Mouse (Mus musculus): Measurements from ENCODE around the gene Gjc3. TPM values are rescaled to one million over a fixed set of nuclear protein-coding genes. Genes with fewer than 3 reads are reported as not detected.
"Not testable (repeated sequence)": the region's sequence is repeated elsewhere in the genome, so short reads cannot be mapped to it uniquely, and the experiment has no call there.

Gene Gjc3
- 10 to 100 TPM in 1 of 2 experiments, 1 to 10 TPM in 1; 8.1 to 10.3 TPM for total RNA-seq (2021)
- long read RNA-seq, experiment 1, full-length matches to known transcripts: 12 of 17 reads
- long read RNA-seq, experiment 1, partial matches to known transcripts: 5 of 17 reads
- long read RNA-seq, experiment 1, other reads (novel, unspliced or antisense): 0 of 17 reads
- long read RNA-seq, experiment 2, full-length matches to known transcripts: 5 of 5 reads
- long read RNA-seq, experiment 2, partial matches to known transcripts: 0 of 5 reads
- long read RNA-seq, experiment 2, other reads (novel, unspliced or antisense): 0 of 5 reads

DNA sequence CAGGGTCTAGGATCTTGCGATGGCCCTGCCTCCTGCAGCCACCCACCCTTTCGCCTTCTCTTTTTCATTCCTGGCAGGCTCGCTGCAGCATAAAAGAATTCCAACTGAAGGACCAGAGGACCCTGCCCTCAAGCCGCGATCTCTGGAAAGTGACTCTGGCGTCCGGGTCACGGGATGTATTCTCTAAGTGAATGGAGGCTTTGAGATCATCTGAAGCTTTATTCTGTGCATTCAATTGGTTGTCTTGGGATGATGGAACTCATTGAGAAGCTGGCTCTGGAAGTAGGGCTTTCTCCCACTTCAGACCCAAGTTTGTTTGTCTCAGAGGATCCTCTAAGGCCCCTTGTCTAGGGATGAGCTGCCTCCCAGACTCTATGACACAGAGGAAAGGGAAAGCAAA, at the start of gene Gjc3:
Gjc3 (minus strand) TSS at position 154 of the 400 bp plus-strand sequence.
- DNase-seq (ENCODE audit: low spot score in 2 of 2): no peak

DNA sequence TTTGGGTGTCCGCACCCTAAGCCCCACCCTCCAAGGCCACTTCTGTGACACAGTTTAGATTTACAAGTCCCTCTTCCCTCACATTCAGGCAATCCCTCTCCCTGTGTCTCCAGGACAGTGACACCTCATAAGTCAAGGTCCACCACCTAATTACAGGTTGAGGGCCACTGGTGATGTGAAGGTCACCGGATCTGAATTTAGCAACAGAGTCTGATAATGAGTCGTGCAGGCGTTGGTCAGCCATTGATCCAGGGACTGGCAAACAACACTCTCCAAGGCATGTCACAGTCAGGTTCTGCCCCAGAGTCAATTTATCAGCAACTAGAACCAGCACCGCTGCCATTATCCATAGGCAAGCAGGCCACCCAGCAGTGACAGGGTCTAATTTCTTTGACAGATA, 49.5 kb upstream of the Gjc3 start:
- DNase-seq (ENCODE audit: low spot score in 2 of 2): no peak

DNA sequence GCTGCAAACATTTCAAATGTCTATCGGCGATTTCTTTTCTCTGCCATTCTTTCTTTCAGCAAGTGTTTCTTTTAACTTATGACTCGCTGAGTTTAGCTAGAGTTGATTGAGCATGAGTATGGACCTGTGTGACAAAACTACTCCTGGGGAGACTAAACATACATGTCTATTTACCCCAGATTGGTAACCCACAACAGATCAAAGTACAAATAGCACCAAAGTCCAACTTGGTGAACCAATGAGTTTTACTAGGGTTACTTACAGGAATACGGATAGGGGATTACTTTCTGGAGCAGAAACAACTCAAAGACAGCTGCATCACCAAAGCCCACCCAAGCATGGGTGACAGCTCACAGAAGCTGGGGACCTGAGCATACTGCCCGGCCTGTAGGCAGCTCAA, 46.5 kb upstream of the Gjc3 start:
- no peak for DNase-seq (ENCODE audit: low spot score in 2 of 2)

DNA sequence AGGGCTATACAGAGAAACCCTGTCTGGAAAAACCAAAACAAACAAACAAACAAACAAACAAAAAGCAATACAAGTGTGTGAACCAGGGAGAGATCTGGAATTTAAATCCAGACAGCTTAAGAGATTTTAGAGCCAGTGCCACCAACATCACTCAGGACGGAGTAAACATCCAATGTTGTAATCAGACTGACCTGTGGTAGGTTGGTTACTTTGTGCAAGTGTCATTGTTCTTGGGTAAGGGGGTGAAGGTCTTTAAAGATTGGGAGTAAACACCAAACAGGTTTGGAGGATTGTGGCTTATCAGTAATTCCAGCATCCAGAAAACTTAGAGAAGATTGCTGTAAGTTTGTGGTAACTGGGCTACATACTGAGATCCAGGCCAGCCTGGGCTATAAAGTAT, 23.5 kb upstream of the Gjc3 start:
- no peak for DNase-seq (ENCODE audit: low spot score in 2 of 2)

DNA sequence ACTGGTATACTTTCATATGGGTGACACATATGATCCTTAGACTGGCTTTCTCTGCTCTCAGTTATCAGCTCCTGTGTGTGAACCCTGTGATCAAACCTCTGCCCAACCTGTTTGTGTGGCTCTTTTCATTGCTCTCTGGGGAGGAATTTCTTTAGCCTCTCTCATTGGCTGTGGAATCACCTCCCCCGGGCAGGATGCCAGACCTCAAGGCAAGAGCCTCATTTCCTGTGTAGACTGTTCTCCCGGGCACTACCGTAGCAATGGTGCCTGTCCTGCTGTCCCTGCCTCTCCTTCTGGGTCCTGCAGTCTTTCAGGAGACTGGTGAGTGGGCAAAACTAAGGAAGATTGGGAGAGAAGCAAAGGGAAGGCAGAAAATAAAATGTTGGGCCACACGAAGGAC, 18.4 kb upstream of the Gjc3 start, which contains the start of gene Azgp1:
Azgp1 (plus strand) TSS at position 221 of the 400 bp plus-strand sequence.
- DNase-seq (ENCODE audit: low spot score in 2 of 2): no peak

DNA sequence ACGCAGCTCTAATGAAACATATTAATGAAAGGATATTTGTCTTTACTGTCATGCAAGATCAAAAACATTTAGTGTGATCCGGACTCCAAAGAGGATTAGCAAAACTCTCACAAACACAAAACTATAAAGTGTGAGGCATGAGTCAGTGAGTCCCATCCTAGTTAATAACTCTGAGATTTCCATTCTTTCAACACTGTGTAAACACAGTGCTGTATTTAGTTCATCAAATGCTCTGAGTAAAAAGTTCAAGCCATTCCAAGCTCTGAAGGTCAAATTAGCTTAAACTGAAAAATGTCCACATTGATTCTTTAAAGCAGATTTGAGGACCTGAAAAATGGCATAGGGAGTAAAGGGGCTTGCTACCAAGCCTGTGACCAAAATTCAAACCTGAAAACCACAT, 16.2 kb upstream of the Gjc3 start:
- DNase-seq (ENCODE audit: low spot score in 2 of 2): no peak

DNA sequence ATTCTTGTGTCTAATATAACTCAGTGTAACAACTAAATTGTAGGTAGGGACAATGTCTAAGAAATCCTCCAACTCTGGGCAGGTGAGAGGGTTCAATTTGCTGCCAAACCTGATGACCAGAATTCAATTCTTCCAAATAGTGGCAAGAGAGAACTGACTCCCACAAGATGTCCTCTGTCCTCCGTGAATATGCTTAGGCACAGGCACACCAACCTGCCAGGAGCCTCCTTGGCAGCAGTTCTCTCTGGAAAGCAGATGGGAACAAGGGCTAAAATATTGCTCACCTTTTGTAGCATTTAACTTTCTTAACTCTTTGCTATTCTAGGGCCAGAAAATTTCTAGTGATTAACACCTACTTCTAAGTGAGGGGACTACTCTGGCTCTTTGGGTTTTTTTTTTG, 14.4 kb upstream of the Gjc3 start:
- no peak for DNase-seq (ENCODE audit: low spot score in 2 of 2)

DNA sequence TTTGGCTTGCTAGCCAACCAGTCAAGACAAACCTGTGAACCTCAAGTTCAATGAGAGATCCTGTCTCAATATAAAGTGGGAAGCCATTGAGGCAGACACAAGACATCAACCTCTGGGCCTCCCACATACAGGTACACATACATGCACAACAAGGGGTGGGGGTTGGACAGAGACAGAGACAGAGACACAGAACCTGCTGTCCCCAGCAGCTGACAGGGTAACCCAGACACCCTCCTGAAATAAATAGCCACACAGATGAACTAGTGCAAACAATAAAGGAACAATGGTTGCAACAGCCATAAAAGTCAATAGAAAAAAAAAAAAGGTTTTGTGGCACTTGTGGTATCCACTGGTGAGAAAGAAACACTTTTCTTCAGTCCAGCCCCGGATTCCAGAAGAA, 12.5 kb upstream of the Gjc3 start:
- no peak for DNase-seq (ENCODE audit: low spot score in 2 of 2)

DNA sequence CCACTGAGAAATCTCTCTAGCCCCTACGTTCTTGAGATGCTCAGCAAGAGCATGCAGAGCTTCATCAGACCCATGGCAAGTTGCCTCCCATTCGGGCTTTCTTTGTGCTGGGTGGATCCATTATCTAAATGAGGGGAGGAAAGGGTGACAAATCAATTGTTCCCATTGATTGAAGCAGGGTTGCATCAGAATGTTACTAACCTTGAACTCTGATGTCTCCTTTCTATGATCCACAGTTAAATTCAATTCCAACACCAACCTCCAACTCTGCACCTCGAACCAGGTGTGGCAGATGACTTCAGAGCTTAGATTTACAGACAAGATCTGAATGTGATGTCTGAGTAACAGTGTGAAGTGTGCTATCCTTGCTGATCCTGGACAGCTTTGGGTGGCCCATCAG, 11.8 kb upstream of the Gjc3 start:
- no peak for DNase-seq (ENCODE audit: low spot score in 2 of 2)

DNA sequence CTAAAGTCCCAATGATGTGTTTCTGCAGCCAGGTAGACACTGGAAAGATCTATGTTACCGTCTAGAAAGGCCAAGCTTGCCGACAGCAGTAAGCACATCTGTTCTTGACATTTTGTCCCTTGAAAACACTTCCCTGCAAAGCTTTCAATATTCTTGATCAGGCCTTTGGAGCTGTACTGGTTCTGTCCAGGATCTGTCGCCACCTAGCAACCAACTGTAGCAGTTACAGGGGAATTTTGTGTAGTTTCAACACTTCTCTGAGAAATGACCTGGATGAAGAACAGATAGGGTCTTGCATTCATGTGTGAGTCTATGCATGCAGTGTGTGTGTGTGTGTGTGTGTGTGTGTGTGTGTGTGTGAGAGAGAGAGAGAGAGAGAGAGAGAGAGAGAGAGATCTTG, 10.8 kb upstream of the Gjc3 start:
- no peak for DNase-seq (ENCODE audit: low spot score in 2 of 2)

DNA sequence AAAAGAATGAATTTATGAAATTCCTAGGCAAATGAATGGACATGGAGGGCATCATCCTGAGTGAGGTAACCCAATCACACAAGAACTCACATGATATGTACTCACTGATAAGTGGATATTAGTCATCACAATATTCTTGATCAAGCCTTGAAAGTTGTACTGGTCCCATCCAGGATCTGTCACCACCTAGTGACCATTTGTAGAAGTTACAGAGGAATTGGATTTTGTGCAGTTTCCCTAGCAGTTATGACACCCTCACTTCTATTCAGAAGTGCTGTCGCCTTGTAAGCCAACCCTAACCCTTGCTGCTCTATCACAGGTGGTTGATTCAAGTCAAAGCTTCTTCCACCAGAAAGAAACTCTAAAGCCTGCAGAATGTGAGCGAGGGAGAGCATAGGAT, 10.3 kb upstream of the Gjc3 start:
- no peak for DNase-seq (ENCODE audit: low spot score in 2 of 2)

DNA sequence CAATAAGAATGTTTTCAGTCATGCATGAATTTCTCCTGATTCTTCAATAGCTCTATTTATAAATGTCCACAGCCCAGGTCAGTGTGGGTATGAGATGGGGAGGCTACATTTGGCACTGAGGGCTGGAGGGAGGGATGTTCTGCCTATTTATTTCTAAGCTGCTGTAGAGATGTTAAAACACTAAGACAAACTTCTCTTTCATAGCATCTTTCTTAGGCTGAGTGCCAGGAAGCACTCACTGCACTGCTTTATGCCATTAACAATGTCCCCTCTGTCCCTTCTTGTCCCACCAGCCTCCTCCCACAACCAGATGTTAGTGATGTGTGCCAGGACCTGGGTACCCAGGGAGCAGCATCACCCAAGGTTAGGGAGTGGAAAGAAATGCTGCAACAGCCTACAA, 3.6 kb upstream of the Gjc3 start:
- DNase-seq (ENCODE audit: low spot score in 2 of 2): no peak

DNA sequence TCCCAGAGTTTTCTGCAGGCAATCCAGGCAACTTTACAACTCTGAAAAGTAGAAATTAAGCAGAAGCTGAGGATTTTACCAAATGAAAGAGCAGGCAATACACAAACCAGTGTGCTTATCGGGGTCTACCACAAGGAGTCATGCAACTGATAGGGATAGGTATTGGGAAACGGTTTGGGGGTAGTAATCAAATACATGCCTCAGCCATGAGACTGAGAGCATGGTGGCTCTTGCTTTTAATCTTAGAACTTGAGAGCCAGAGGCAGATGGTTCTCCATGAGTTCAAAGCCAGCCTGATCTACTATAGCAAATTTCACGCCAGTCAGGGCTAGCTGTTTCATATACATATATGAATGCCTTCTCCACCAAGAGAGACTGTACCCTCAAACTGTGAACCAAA, 6.5 kb downstream of the Gjc3 start:
- DNase-seq (ENCODE audit: low spot score in 2 of 2): no peak

DNA sequence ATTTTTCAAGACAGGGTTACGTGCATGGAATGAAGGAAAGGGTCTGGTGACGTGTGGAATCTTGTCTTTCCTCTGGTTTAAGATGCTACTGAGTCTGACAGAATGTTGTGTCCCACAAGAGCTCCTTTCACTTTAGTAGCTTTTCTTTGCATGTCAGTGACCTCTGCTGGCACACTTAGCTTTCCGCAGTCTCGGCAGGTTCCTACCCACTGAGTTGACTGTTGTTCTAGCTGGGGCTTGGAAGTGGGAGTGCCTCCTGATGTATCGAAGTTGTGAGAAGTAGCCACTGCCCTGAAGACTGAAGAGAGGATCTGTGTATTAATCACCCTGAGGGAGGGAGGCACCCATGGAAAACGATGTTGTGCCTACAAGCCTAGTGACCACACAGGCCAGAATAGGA, 11.7 kb downstream of the Gjc3 start:
- peak in 1 of 2 experiments; percentile 18 for DNase-seq (ENCODE audit: low spot score in 2 of 2)

DNA sequence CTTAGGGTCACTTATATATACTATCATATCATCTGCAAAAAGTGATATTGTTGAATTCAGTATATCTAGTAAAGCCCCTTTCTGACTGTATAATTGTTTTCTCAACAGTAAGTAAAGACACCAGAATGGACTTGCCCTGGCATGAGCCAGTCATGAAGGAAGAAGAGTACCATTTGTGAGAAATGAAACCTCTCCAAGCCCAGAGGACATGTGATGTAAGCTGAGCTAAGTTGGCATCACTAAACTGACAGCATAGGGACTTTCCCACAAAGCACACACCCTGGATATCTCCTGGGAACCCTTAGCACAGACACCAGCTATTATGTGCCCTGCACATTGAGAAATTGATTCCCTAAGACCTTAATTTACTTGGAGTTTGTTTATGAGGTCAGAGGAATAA, 15.6 kb downstream of the Gjc3 start:
- DNase-seq (ENCODE audit: low spot score in 2 of 2): no peak

DNA sequence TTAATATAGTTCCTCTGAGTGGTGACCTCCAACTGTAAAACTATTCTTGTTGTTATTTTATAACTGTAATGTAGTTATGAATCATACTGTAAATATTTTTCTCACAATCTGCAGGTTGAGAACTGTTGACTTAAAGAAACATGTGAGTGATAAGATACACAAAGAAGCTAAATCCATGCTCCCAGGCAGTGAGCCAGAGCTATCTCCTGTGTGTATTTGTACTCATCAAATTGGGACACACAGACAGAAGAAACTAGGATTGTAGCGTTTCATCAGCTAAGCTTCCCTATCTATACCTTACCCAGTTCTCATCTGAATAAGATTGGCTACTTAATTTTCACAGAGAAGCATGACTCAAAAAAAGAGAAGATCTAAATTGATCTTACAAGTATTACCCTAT, 19.8 kb downstream of the Gjc3 start:
- no peak for DNase-seq (ENCODE audit: low spot score in 2 of 2)

DNA sequence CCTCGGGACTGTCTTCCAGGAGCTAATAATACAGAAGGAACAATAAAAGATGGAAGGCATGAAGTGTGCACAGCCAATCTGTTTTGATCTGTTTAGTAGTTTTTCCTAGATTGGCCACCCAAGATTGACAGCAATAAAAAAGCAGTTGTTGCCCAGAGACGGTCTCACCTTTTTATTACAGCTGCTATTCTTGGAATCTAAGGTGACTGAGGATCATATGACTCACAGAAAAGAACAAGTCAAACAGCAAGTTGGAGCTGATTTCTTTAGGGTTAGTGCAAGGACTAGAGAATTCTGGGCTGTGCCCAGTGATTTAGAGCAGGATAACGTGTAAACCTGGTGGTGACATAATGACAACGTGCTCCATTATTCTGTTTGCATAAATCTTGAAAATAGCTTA, 21.9 kb downstream of the Gjc3 start:
- no peak for DNase-seq (ENCODE audit: low spot score in 2 of 2)

DNA sequence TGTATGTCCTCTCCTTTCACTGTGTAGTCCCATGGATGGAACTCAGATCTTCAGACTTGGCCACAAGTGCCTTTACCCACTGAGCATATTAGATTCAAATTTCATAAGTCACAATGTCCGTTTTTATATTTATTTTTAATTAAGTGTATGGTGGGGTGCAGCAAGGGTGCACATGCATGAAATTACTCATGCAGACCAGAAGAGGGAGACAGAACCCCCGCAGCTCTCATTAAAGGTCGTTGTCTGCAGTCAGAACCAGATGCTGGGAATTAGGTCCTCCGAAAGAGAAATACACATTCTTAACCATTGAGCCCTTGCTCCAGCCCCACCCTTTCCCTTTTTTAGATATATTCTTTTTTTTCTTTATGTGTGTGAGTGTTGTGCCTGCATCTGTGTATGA, 25.7 kb downstream of the Gjc3 start:
- no peak for DNase-seq (ENCODE audit: low spot score in 2 of 2)

DNA sequence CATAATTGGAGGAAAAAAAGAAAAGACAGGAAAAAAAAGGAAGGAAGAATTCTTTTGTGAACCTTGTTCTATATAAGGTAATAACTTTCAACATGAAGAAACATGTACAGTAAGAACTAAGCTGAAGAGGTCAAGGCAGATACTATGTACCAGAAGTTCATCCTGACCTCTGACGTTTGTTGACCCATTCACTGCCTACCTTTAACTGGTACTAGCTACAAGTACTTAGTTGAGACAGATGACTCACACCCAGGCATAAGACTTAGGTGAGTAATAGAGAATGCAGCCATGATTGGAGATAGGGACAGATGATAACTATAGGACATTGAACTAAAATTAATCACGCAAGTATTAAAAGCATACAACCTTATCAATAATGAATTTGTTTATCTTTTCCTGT, 26.4 kb downstream of the Gjc3 start:
- DNase-seq (ENCODE audit: low spot score in 2 of 2): no peak

DNA sequence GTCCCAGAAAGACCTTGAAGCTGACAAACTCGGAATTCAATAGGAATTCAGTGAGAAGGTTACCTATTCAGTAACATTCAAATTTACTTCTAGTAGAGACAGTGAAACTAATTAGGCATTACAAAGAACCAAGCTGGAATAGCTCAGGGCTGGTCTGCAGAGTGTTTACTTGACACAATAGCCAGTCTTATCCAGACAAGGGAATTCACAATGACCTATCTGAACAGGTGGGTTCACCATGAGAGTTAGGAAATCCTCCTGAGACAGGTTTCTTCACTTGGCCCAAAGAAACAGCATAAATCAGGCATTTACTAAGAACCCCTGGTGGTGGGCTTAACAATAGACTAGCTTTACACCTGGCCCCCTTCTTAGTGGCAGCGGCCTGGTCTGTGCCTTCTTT, 29.0 kb downstream of the Gjc3 start:
- not testable (repeated sequence) for DNase-seq (ENCODE audit: low spot score in 2 of 2)

DNA sequence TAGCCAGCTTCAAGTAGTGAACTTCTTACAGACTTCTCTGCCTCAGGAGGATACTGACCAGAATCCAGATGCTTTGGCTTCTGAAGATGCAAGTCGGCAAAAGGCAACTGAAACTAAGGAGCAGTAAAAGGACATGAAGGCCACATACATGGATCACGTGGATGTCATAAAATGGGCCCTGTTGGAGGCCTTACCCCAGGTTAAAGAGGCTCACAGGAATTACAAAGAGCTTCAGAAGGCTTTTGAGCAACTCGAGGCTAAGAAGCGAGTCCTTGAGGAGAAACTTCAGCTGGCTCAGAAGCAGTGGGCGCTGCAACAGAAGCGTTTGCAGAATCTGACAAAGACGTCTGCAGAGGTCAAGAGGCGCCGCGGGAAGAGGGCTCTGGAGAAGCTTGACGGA, 34.5 kb downstream of the Gjc3 start:
- DNase-seq (ENCODE audit: low spot score in 2 of 2): no peak

DNA sequence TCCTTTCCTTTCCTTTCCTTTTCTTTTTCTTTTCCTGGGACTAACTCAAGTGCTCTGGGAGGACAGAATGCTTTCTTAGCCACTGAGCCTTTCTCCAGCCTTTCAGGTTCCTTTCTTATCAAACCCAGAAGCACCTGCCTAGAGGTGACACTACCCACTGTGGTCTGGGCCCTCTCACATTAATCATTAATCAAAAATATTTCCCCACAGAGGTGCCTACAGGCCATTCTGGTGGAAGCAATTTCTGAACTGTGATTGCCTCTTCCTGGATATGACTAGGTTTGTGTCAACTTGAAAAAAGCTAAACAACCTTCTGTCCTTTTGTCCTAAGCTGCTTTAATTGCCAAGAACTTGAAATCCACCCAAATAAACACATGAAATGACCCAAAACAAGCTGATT, 40.7 kb downstream of the Gjc3 start:
- DNase-seq (ENCODE audit: low spot score in 2 of 2): no peak

DNA sequence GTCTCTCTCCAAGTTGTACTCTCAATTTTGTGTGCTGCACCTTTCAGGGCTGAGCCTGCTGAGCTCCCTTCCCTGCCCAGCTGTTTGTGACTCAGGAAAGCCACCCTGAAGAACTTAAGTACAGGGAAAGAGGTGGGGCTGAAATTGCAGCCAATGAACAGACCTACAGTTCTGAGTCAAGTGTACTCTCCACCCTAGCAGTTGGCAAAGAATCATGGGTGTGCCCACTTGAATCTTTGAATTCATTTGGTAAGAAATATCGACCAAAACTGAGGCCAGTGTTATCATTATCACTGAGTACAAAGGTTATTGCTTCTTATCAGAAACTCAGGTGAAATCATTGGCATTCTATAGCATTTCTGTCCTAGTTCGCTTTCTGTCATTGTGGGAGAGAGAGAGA, 41.4 kb downstream of the Gjc3 start, which contains the start of gene Cyp3a13:
Cyp3a13 (minus strand) TSS at position 88 of the 400 bp plus-strand sequence.
- DNase-seq (ENCODE audit: low spot score in 2 of 2): no peak

DNA sequence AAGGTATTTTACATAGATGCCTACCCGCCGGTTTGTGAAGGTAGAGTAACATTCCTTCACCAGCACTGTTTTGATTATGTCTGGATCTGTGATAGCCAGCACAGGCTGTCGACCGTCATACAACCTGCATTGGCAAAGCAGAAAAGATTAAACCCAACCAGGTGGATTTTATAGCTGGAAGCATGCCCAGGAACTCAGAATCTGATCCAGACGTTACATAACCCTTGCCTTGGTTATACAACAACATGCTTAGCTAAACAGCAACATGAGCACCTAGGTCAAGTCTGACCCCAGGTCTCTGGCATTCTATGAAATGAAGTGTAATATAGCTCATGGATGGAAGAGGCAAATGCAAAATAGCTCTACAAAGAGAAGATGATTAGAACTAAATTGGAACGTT, 47.3 kb downstream of the Gjc3 start:
- DNase-seq (ENCODE audit: low spot score in 2 of 2): no peak
